Mouse (Mus musculus): Measurements from ENCODE around the gene Stx8.

The Stx8 gene

DNA sequence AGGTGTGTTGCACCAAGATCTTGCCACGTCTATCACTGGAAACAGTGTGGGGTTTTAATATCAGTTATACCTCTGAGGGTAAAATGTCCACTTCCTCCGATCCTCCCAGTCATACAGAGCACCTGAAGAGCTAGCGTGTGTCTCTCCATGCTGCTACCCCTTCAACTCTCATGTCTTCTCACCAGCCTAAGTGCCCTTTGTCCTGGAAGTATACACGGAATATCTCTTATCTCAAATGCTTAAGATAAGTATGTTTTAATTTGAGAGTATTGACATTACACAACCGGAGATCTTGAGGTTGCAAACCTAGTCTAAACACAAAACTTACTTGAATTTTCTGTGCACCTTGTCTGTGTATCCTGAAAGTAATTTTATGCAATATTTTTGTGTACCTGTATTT lies 68.4 kb downstream of the Stx8 start:
- no peak for DNase-seq (ENCODE audit: low read depth in 1 of 2, low spot score in 2 of 2)

- DNase-seq (ENCODE audit: low read depth in 1 of 2, low spot score in 2 of 2) = no peak
Observed at GRCm38 (mm10) chr11:68035303-68035891, 69.4 kb downstream of the Stx8 start.

- DNase-seq (ENCODE audit: low read depth in 1 of 2, low spot score in 2 of 2) = no peak
Observed at GRCm38 (mm10) chr11:68036133-68036959, 70.4 kb downstream of the Stx8 start.

- no peak for DNase-seq (ENCODE audit: low read depth in 1 of 2, low spot score in 2 of 2)
Observed at GRCm38 (mm10) chr11:68037093-68037492, 71.1 kb downstream of the Stx8 start.

GRCm38 (mm10) chr11:68038101-68038500 lies 72.1 kb downstream of the Stx8 start:
- DNase-seq (ENCODE audit: low read depth in 1 of 2, low spot score in 2 of 2) = no peak

- DNase-seq (ENCODE audit: low read depth in 1 of 2, low spot score in 2 of 2) = no peak
Observed at GRCm38 (mm10) chr11:68044181-68044580, 78.2 kb downstream of the Stx8 start.

DNA sequence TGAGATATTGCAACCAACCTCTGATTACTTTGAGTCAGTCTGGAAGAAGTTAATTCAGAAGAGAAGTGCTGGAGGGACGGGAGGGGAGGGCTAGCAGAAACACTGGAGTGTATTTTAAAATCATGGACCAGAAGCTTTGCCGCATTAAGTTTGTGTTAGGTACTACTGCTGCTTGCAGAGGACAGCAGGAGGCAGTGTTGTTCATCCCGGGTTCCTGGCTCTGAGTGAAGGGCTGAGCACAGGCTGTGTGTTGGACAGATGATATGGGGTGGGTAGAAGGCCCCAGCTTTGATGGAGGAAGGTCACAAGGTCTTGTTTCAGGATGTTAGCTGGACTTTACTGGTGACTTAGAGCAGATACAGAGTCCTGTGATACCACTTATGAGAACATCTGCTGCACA lies 80.9 kb downstream of the Stx8 start:
- DNase-seq (ENCODE audit: low read depth in 1 of 2, low spot score in 2 of 2) = no peak

DNA sequence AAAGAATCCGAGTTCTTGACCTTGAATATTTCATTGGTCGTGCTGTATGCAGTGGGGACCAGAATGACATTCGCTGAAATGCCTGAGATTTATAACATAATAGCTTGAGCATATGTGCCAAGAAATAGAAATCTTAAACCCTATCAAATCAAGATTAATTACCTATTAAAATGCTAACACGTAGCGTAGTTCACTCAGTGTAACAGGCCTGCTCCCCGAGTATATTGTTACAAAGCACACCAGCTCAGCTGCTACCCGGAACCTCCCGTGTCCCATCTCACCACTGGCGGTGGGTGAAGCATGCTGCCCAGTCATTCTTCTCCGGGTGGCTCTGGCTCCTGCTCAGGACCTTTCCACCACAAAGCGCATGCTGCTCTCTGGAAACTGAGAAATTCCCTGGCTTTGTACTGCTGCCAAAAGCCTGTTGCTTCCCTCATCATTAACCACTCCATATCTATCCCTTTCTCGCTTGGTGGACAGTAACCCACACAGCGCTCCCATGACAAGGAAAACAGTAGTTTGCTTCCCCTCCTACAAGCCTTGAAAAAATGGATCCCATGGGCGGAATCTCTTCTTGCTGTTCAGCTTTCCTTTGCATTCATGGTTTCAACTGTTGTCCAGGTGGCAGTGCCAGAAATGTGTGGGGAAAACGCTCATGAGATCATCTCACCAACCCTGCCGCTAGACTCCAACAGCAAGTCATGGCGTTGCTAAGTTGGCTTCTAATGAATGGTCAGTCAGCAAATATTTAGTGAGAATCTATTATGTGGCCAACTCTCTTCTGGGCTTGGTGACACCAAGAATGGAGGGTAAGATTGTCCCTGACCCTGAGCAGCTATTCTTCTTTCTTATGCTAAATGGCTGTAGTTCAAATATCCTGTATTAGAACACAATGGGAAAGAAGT lies 83.5 kb downstream of the Stx8 start:
- no peak for DNase-seq (ENCODE audit: low read depth in 1 of 2, low spot score in 2 of 2)

DNA sequence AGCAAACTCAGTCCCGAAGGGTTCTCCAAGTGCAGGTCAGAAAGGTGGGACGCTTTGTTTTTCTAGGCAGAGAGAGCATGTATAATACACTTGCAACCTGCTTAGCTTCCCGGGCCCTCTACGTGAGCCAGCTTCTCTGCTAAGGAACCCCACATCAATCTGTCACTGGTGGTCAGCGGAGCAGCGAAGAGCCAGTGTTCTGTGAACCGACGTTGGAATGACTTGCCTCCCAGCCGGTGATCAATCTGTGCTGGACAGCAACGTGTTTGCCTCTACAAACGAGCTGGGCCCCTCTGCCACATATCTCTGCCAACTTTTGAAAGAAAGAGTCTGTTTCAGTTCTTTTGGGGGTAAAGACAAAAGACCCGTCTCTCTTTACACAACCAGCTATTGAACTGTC lies 84.7 kb downstream of the Stx8 start:
- DNase-seq (ENCODE audit: low read depth in 1 of 2, low spot score in 2 of 2) = no peak

- no peak for DNase-seq (ENCODE audit: low read depth in 1 of 2, low spot score in 2 of 2)
Observed at GRCm38 (mm10) chr11:68051305-68051704, 85.3 kb downstream of the Stx8 start.

DNA sequence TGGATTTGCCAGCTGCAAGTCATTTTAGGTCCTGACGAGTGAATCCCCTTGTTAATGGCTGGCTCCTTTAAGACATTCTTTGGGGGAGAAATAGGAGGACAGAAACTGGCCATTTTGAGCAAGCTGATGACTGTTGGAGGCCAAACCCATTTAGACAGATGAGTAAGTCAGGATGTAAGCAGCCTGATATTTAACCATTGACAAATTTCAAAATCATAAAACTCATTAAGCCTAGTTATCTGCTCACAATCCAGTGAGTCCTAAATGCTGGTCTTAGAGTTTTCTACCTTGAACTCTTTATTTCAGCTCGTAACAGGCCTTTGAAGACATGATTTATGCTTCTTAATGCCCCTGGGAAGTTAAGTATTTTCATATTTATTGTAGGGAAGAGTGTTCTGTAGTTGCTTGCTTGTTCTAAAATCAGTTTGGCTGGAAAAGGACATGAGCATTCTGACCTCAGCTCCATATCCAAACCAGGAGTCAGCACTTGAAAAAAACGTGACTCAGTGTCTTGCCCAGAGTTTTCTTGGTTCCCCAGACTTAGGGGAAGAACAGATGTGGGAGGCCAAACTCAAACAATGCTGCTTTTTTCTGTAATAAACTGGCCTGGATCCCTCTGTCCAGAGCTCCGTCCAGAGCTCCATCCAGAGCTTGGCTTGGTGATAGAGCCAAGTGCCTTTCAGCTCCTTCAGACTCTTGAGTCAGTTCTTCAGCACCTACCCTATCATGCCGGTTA lies 92.6 kb downstream of the Stx8 start:
- DNase-seq (ENCODE audit: low read depth in 1 of 2, low spot score in 2 of 2) = no peak

GRCm38 (mm10) chr11:68060651-68061050 lies 94.7 kb downstream of the Stx8 start:
- no peak for DNase-seq (ENCODE audit: low read depth in 1 of 2, low spot score in 2 of 2)

- DNase-seq (ENCODE audit: low read depth in 1 of 2, low spot score in 2 of 2) = no peak
Observed at GRCm38 (mm10) chr11:68062116-68062515, 96.1 kb downstream of the Stx8 start.

DNA sequence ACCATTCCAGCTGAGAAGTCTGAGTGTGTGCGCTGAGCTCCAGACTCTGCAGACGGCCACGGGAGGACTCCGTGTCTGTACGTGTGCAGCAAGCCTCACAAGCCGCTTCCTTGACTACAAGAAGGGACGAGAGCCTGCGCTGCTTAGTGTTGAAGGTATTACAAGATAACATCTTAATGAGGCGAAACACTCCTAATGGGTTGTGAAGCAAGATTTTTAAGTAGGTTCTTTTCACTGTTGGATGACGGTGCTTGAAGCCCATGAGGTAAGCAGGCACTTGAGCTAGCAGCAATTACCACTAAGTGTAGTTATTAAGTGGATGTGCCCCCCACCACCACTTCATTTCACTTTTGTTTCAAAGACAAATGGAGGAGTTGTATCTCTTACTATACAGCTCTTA lies 101.8 kb downstream of the Stx8 start:
- DNase-seq (ENCODE audit: low read depth in 1 of 2, low spot score in 2 of 2) = no peak

DNA sequence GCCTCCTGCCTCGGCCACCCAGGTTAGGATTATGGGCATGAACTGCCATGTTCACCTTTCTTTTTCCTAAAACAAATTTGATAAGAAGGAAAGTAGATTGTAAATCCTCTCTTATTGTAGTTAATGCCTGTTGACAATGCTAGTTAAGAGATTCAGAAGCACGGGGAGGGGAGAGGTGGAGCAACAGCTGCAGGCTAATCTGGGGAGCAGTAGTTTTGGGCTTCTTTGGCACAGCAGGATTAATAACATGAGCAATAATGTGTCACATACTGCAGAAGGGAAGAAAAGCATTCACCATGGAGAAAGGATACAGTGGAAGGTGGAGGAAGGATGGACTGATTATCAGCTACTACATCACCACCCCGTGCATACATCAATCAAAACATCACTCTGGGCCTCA lies 104.1 kb downstream of the Stx8 start:
- DNase-seq (ENCODE audit: low read depth in 1 of 2, low spot score in 2 of 2) = no peak

GRCm38 (mm10) chr11:68071836-68072235 lies 105.8 kb downstream of the Stx8 start:
- no peak for DNase-seq (ENCODE audit: low read depth in 1 of 2, low spot score in 2 of 2)

DNA sequence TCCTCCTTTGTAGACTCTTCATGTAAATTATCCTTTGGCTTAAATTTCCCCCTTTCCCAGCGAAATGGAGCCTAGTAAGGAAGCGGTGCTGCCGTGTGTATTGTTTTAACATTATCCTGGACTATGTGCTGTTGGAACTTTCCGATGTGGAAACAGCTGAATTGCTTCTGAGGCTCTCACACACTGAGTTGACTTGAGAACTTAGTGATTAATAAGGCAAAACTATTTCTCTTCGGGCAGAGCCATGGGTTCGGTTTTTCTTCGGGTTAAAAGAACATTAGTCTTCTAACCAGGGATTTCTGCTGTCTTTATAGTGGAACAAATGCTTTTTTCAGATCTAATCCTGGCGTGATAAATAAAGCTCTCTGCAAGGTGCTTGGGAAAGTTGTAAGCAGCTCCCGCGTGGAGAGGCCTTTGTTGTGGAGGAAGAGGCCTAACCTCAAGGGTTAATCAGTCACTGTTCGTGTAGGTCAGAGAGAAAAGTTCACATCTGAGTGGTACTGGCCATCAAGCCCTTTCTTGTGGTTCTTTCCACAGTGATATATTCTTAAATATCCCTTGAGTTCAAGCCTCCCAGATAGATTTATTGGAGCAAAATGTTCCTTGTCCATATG lies 106.7 kb downstream of the Stx8 start:
- no peak for DNase-seq (ENCODE audit: low read depth in 1 of 2, low spot score in 2 of 2)

DNA sequence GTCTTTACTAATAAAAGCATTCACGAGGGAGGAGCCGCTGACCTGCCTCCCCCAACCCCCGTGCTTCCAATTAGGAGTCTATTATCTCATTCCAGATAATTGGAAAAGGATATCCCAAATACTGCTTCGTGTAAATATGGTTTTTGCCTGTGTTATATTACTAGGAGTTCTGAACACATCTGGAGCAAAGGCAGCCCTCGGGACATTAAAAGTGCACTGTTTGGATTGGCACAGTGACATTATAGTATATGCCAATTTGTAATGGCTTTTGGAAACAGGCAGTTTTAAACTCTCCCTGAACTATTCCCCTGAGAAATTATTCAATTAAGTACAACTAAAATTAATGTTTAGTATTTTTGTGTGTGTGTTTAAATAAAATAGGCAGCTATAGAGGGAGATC lies 108.7 kb downstream of the Stx8 start:
- no peak for DNase-seq (ENCODE audit: low read depth in 1 of 2, low spot score in 2 of 2)

- no peak for DNase-seq (ENCODE audit: low read depth in 1 of 2, low spot score in 2 of 2)
Observed at GRCm38 (mm10) chr11:68075331-68075730, 109.3 kb downstream of the Stx8 start.

DNA sequence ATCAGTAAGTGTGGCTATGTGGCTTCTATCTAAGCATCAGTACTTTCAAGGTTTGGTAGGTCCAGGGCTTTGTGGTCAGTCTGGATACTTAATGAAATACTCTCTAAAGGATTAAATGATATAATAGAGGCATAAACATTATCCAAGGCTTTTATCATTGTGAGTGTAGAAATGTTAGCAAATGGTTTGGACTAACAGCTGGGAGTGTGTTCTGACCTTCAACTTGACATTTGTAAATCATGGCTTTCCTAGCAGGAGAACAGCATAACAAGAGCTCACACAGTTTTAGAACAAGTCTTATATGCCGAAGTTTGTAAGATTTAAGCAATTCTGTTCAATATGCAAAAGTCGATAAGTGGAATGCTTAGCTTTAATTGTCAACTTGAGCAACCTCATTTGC lies 113.8 kb downstream of the Stx8 start:
- no peak for DNase-seq (ENCODE audit: low read depth in 1 of 2, low spot score in 2 of 2)

DNA sequence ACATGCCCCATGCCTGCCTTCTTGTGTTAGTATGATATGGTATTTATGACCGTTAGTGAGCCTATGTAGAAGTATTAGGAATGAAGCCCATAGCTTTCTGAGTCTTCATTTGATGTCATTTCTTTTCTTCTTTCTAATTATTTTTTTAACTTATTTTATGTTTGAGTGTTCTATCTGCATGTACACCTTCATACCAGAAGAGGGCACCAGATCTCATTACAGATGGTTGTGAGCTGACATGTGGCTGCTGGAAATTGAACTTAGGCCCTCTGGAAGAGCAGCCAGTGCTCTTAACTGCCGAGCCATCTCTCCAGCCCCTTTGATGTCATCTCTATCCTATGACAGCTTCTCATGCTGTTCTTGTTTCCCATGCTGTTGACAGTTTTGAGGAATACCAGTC lies 115.0 kb downstream of the Stx8 start:
- no peak for DNase-seq (ENCODE audit: low read depth in 1 of 2, low spot score in 2 of 2)
